In genomic region chr12:87131619-87132018, GRCm38 (mm10) we compare ENCODE assay signal across 8 mouse cellular contexts. TPM values are rescaled to one million over a fixed set of nuclear protein-coding genes. Genes with fewer than 3 reads are reported as not detected.
DNase-seq lines count a peak whose midpoint lies in the region; ATAC-seq lines count a peak whose summit lies in the region.

No protein-coding gene starts in this region.

- peaks cover 36% of the 10 kb centered on the region for H3K36me3 ChIP-seq in heart, embryonic 10.5 days
- no peaks in the 10 kb centered on the region; the same call in 1 of the 2 replicates for H3K36me3 ChIP-seq in embryonic facial prominence, embryonic 11.5 days (replicated peaks; ENCODE audit: control insufficient read depth, insufficient read depth, low read depth, low read length)
- H3K36me3 ChIP-seq in heart, embryonic 12.5 days = peaks cover 53% of the 10 kb centered on the region

- no peaks in the 10 kb centered on the region for H3K27me3 ChIP-seq in heart, embryonic 10.5 days (ENCODE audit: insufficient read depth, poor library complexity, severe bottlenecking)
- no peaks in the 10 kb centered on the region for H3K27me3 ChIP-seq in embryonic facial prominence, embryonic 11.5 days (ENCODE audit: control insufficient read depth, insufficient read depth, low read length)
- no peaks in the 10 kb centered on the region for H3K27me3 ChIP-seq in heart, embryonic 12.5 days (replicated peaks)

- H3K4me2 ChIP-seq in embryonic facial prominence, embryonic 11.5 days (ENCODE audit: low read depth, low read length) = no peak overlapping the region
- H3K4me2 ChIP-seq in heart, embryonic 12.5 days = no peak overlapping the region

- peak; percentile 29 to 58 for DNase-seq in heart, postnatal 10 days
- DNase-seq in heart, embryonic 10.5 days (ENCODE audit: low spot score) = no peak
- peak; percentile 23 to 25 for DNase-seq in spleen, postnatal 36 days (ENCODE audit: low spot score in 2 of 2)
- DNase-seq in spleen, adult 12 weeks (ENCODE audit: low spot score) = no peak
- peak; percentile 43 for DNase-seq in embryonic facial prominence, embryonic 11.5 days (ENCODE audit: low spot score)
- DNase-seq in lung, postnatal 36 days = peak; percentile 76
- no peak for DNase-seq in right cerebral cortex, adult 18-20 months

- H3K9me3 ChIP-seq in heart, embryonic 10.5 days = no peaks in the 10 kb centered on the region
- no peaks in the 10 kb centered on the region for H3K9me3 ChIP-seq in embryonic facial prominence, embryonic 11.5 days (replicated peaks; ENCODE audit: control insufficient read depth, low read length)
- H3K9me3 ChIP-seq in heart, embryonic 12.5 days (replicated peaks) = no peaks in the 10 kb centered on the region

- no peak overlapping the region for H3K4me3 ChIP-seq in heart, embryonic 10.5 days
- H3K4me3 ChIP-seq in embryonic facial prominence, embryonic 11.5 days (ENCODE audit: low read depth, low read length) = no peak overlapping the region
- no peak overlapping the region for H3K4me3 ChIP-seq in heart, embryonic 12.5 days

- WGBS in heart, embryonic 10.5 days = 61% methylated on average over 3 of the region's 3 CpGs
- 68% methylated on average over 3 of the region's 3 CpGs for WGBS in embryonic facial prominence, embryonic 11.5 days
- WGBS in heart, embryonic 12.5 days = 61% methylated on average over 3 of the region's 3 CpGs

- H3K4me1 ChIP-seq in heart, embryonic 10.5 days = peaks cover 7% of the 10 kb centered on the region; the same call in 1 of the 2 replicates
- H3K4me1 ChIP-seq in embryonic facial prominence, embryonic 11.5 days (ENCODE audit: control insufficient read depth, insufficient read depth, low read length) = no peaks in the 10 kb centered on the region
- H3K4me1 ChIP-seq in heart, embryonic 12.5 days (replicated peaks) = peaks cover 10% of the 10 kb centered on the region

- ATAC-seq in embryonic facial prominence, embryonic 11.5 days (replicated peaks; ENCODE audit: insufficient number of reproducible peaks, low FRiP score, low TSS enrichment, low read depth) = no peak
- ATAC-seq in heart, embryonic 12.5 days (ENCODE audit: insufficient number of reproducible peaks, low FRiP score) = no peak

- H3K9ac ChIP-seq in embryonic facial prominence, embryonic 11.5 days (replicated peaks; ENCODE audit: low read length) = no peak overlapping the region
- no peak overlapping the region for H3K9ac ChIP-seq in heart, embryonic 12.5 days

- no peak overlapping the region for H3K27ac ChIP-seq in heart, embryonic 10.5 days
- no peak overlapping the region for H3K27ac ChIP-seq in embryonic facial prominence, embryonic 11.5 days (replicated peaks; ENCODE audit: low read depth, low read length)
- H3K27ac ChIP-seq in heart, embryonic 12.5 days (ENCODE audit: poor library complexity, severe bottlenecking) = no peak overlapping the region

- intact Hi-C loops in heart, postnatal 10 days (cut with DNase I) = loop anchor here (2.0 to 5.0 kb wide), 3 partner anchors 116 to 286 kb away; no protein-coding TSS in a partner anchor

RNA-seq across cellular contexts. Expression of gene Gstz1, which starts 15.3 kb away (rescaled TPM):
- 10 to 100 TPM; 49.0 to 51.5 TPM for total RNA-seq in heart, postnatal 10 days (2021)
- 36.9 and 38.0 TPM in 2 replicates for polyA plus RNA-seq in heart, embryonic 10.5 days (2016; fragmentation: Nextera tagmentation; extraction: Ambion mirVana)
- 32.0 and 36.9 TPM in 2 replicates for polyA plus RNA-seq in embryonic facial prominence, embryonic 11.5 days (2014; fragmentation: Nextera tagmentation; extraction: Ambion mirVana)
- 30.9 and 31.4 TPM in 2 replicates for polyA plus RNA-seq in heart, embryonic 12.5 days (2016; fragmentation: Nextera tagmentation; extraction: Ambion mirVana)

RNA-seq across cellular contexts. Expression of gene Pomt2, which starts 16.1 kb away (rescaled TPM):
- 10 to 100 TPM; 11.5 to 12.4 TPM for total RNA-seq in heart, postnatal 10 days (2021)
- polyA plus RNA-seq in heart, embryonic 10.5 days (2016; fragmentation: Nextera tagmentation; extraction: Ambion mirVana) = 16.1 and 16.3 TPM in 2 replicates
- polyA plus RNA-seq in embryonic facial prominence, embryonic 11.5 days (2014; fragmentation: Nextera tagmentation; extraction: Ambion mirVana) = 14.3 and 15.1 TPM in 2 replicates
- 15.4 and 16.0 TPM in 2 replicates for polyA plus RNA-seq in heart, embryonic 12.5 days (2016; fragmentation: Nextera tagmentation; extraction: Ambion mirVana)

RNA-seq across cellular contexts. Expression of gene Ngb, which starts 29.3 kb away (rescaled TPM):
- under 1 TPM in 1 of 2 experiments, not detected in 1; 0.17 TPM for total RNA-seq in heart, postnatal 10 days (2021)
- 0.11 and 0.29 TPM in 2 replicates for polyA plus RNA-seq in heart, embryonic 10.5 days (2016; fragmentation: Nextera tagmentation; extraction: Ambion mirVana)
- polyA plus RNA-seq in embryonic facial prominence, embryonic 11.5 days (2014; fragmentation: Nextera tagmentation; extraction: Ambion mirVana) = not detected in 2 replicates
- polyA plus RNA-seq in heart, embryonic 12.5 days (2016; fragmentation: Nextera tagmentation; extraction: Ambion mirVana) = 0.57 TPM in 1 of 2 replicates, not detected in the other

Comparison
In these comparisons a context has a peak if more than half of its experiments do, and no peak if none do; other contexts are left out.
1. DNase-seq: peak in heart, postnatal 10 days (2 of 2), spleen, postnatal 36 days (2 of 2), embryonic facial prominence, embryonic 11.5 days (single experiment) and lung, postnatal 36 days (single experiment); none in heart, embryonic 10.5 days (single experiment), spleen, adult 12 weeks (single experiment) and right cerebral cortex, adult 18-20 months (single experiment).